Mouse (Mus musculus): ENCODE measurements around the gene Cyp11a1. TPM values are rescaled to one million over a fixed set of nuclear protein-coding genes. Genes with fewer than 3 reads are reported as not detected.

Gene Cyp11a1
- total and polyA plus RNA-seq, 3 experiments = not detected

DNA sequence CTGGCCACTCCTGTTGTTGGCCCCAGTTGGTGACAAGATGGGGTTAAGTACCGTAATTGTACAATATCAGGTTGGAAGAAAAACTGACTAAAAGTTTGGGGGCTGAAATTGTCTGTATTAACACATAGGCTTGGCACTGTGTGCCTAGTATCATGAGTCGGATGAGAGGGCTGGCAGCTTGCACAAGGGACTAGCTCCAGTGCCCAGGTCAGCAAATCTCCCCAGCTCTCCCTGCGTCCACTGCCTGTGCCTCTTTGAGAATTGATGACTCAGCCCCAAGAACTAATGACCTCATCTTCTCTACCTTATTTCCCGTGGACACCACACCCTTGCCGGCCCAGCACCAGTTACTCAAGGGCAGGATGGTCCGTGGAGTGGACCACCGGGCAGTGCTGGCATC, 43.6 kb downstream of the Cyp11a1 start:
- H3K27ac ChIP-seq (ENCODE audit: control insufficient read depth, low read depth, low read length) = no peak overlapping the region
- H3K4me1 ChIP-seq (ENCODE audit: control insufficient read depth in 1 of 2, insufficient read depth in 2 of 2, low read length in 2 of 2) = no peaks in the 10 kb centered on the region
- TF ChIP-seq MEF2A (IDR thresholded peaks at IDR 0.05; ENCODE audit: extremely low read depth, insufficient replicate concordance, low read depth, low read length, poor library complexity, severe bottlenecking) (no peak), POLR2A (IDR thresholded peaks at IDR 0.05; ENCODE audit: control insufficient read depth in 1 of 2, insufficient read depth in 1 of 2, low read depth in 1 of 2, low read length in 2 of 2, poor library complexity in 1 of 2) (no peak), BHLHE40 (IDR thresholded peaks at IDR 0.05; ENCODE audit: borderline replicate concordance, low read depth, low read length) (no peak), RCOR1 (IDR thresholded peaks at IDR 0.05; ENCODE audit: low read depth, low read length) (no peak), CHD2 (IDR thresholded peaks at IDR 0.05; ENCODE audit: low read length) (no peak), KAT2A (conservative IDR thresholded peaks at IDR 0.05; ENCODE audit: low read depth, low read length) (no peak), JUND (IDR thresholded peaks at IDR 0.05; ENCODE audit: low read depth, low read length) (no peak), ZKSCAN1 (IDR thresholded peaks at IDR 0.05; ENCODE audit: low read depth, low read length) (no peak), HCFC1 (IDR thresholded peaks at IDR 0.05; ENCODE audit: low read depth, low read length) (no peak), RAD21 (IDR thresholded peaks at IDR 0.05; ENCODE audit: low read depth, low read length) (no peak), TBP (IDR thresholded peaks at IDR 0.05; ENCODE audit: low read depth, low read length) (no peak), POLR2AphosphoS2 (IDR thresholded peaks at IDR 0.05; ENCODE audit: low read length) (no peak), ETS1 (IDR thresholded peaks at IDR 0.05; ENCODE audit: low read depth, low read length) (no peak), GABPA (IDR thresholded peaks at IDR 0.05; ENCODE audit: low read depth, low read length) (no peak), UBTF (IDR thresholded peaks at IDR 0.05; ENCODE audit: borderline replicate concordance, insufficient read depth, low read depth, low read length) (no peak), EP300 (IDR thresholded peaks at IDR 0.05; ENCODE audit: low read depth in 1 of 2, low read length in 2 of 2) (no peak), MYB (IDR thresholded peaks at IDR 0.05; ENCODE audit: low read depth, low read length) (no peak)
- DNase-seq (ENCODE audit: low read depth, low spot score) = no peak
- H3K4me3 ChIP-seq (ENCODE audit: control insufficient read depth in 1 of 2, insufficient read depth in 1 of 2, low read depth in 2 of 2, low read length in 2 of 2) = no peak overlapping the region
- H3K9ac ChIP-seq (ENCODE audit: control insufficient read depth, low read depth, low read length, poor library complexity, severe bottlenecking) = no peak overlapping the region
- no peaks in the 10 kb centered on the region for H3K79me2 ChIP-seq (ENCODE audit: control insufficient read depth, insufficient read depth, low read length, poor library complexity)
- no peaks in the 10 kb centered on the region for H3K9me3 ChIP-seq (replicated peaks; ENCODE audit: insufficient read depth, low read length)
- H3K36me3 ChIP-seq (ENCODE audit: control insufficient read depth in 1 of 2, insufficient read depth in 2 of 2, low read length in 2 of 2) = no peaks in the 10 kb centered on the region
- H3K27me3 ChIP-seq (ENCODE audit: control insufficient read depth in 1 of 2, insufficient read depth in 2 of 2, low read length in 2 of 2) = peaks cover 0 to 12% of the 10 kb centered on the region in 2 experiments

DNA sequence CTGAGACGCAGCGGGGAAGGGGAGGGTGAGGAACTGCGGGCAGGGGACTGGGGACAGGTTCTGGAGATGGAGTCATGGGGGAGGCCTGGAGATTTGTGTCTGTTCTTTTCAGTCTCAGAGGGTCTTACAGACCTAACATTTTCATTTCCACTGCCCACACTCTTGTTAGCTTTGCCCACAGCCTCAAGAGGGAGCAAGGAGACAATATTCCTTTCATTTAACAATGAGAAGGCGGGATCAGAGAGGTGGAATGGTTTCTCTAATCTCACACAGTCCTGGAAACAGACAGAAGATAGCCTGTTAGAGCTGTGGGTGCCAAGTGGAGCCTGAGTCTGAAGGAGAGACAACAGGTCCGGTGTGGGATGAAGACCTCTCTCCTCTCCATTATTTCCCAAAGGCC, 45.7 kb downstream of the Cyp11a1 start:
- Histone ChIP-seq H3K4me1 (ENCODE audit: control insufficient read depth in 1 of 2, insufficient read depth in 2 of 2, low read length in 2 of 2) (no peaks in the 10 kb centered on the region), H3K9me3 (replicated peaks; ENCODE audit: insufficient read depth, low read length) (no peaks in the 10 kb centered on the region), H3K27me3 (ENCODE audit: control insufficient read depth in 1 of 2, insufficient read depth in 2 of 2, low read length in 2 of 2) (peaks cover 0 to 8% of the 10 kb centered on the region in 2 experiments), H3K79me2 (ENCODE audit: control insufficient read depth, insufficient read depth, low read length, poor library complexity) (no peaks in the 10 kb centered on the region), H3K4me3 (ENCODE audit: control insufficient read depth in 1 of 2, insufficient read depth in 1 of 2, low read depth in 2 of 2, low read length in 2 of 2) (no peak overlapping the region), H3K36me3 (ENCODE audit: control insufficient read depth in 1 of 2, insufficient read depth in 2 of 2, low read length in 2 of 2) (no peaks in the 10 kb centered on the region), H3K9ac (ENCODE audit: control insufficient read depth, low read depth, low read length, poor library complexity, severe bottlenecking) (no peak overlapping the region), H3K27ac (ENCODE audit: control insufficient read depth, low read depth, low read length) (no peak overlapping the region)
- TF ChIP-seq ELF1 (IDR thresholded peaks at IDR 0.05; ENCODE audit: low read depth, low read length) (no peak), POLR2AphosphoS2 (IDR thresholded peaks at IDR 0.05; ENCODE audit: low read length) (no peak), ZMIZ1 (IDR thresholded peaks at IDR 0.05; ENCODE audit: low read depth, low read length) (no peak), ETS1 (IDR thresholded peaks at IDR 0.05; ENCODE audit: low read depth, low read length) (no peak), SIN3A (IDR thresholded peaks at IDR 0.05; ENCODE audit: low read length) (no peak), HCFC1 (IDR thresholded peaks at IDR 0.05; ENCODE audit: low read depth, low read length) (no peak), SMC3 (IDR thresholded peaks at IDR 0.05; ENCODE audit: low read depth, low read length) (no peak), MAX (IDR thresholded peaks at IDR 0.05; ENCODE audit: low read length) (no peak), GABPA (IDR thresholded peaks at IDR 0.05; ENCODE audit: low read depth, low read length) (no peak), EP300 (IDR thresholded peaks at IDR 0.05; ENCODE audit: low read depth in 1 of 2, low read length in 2 of 2) (no peak), MYB (IDR thresholded peaks at IDR 0.05; ENCODE audit: low read depth, low read length) (no peak), E2F4 (IDR thresholded peaks at IDR 0.05; ENCODE audit: borderline replicate concordance, low read depth, low read length) (no peak), KAT2A (conservative IDR thresholded peaks at IDR 0.05; ENCODE audit: low read depth, low read length) (no peak), TCF12 (IDR thresholded peaks at IDR 0.05; ENCODE audit: low read depth, low read length) (no peak), GATA1 (IDR thresholded peaks at IDR 0.05; ENCODE audit: low read depth, low read length) (no peak)
- no peak for DNase-seq (ENCODE audit: low read depth, low spot score)

All from MEL (cell line).